Mouse (Mus musculus) midbrain, postnatal 0 days (tissue): ENCODE measurements at regions not wholly inside any gene's neighbourhood (a gene's known extent, or its start where the extent isn't known, plus 50 kb on each side); places are given as distances from the start of the nearest gene placed in this dataset.

ENCODE experiments used
- ATAC-seq: fragments of 200-750 bp; cut with Nextera tagmentation; 2 replicates; pipeline ENCODE4 v1.8.0; 2017; ENCODE audit warnings: moderate number of reproducible peaks, mild to moderate bottlenecking, moderate TSS enrichment, moderate library complexity; ENCODE audit not compliant: low FRiP score
- DNase-seq: peaks from one replicate; pipeline ENCODE4 v3.0.0-alpha.2; 2015; ENCODE audit warnings: low spot score
- H3K27ac ChIP-seq: fragments of 300-500 bp; sonication (generic); 2 replicates; pipeline ENCODE4 v1.5.1; 2014; ENCODE audit warnings: low read depth, mild to moderate bottlenecking, low read length, mixed read lengths
- H3K27me3 ChIP-seq: fragments of 300-500 bp; sonication (generic); 2 replicates; pipeline ENCODE4 v1.6.1; 2014; ENCODE audit warnings: low read length, control low read depth, mixed read lengths; ENCODE audit not compliant: insufficient read depth
- H3K36me3 ChIP-seq: fragments of 300-500 bp; sonication (generic); 2 replicates; pipeline ENCODE4 v1.6.1; 2014; ENCODE audit warnings: low read length, control low read depth, mixed read lengths; ENCODE audit not compliant: insufficient read depth
- H3K4me1 ChIP-seq: fragments of 300-500 bp; sonication (generic); 2 replicates; pipeline ENCODE4 v1.6.1; 2014; ENCODE audit warnings: mild to moderate bottlenecking, control low read depth, antibody characterized with exemption, low read length, mixed read lengths; ENCODE audit not compliant: insufficient read depth
- H3K4me2 ChIP-seq: fragments of 300-500 bp; sonication (generic); 2 replicates; pipeline ENCODE4 v1.6.1; 2014; ENCODE audit warnings: low read depth, mild to moderate bottlenecking, low read length, mixed read lengths; ENCODE audit not compliant: poor library complexity, severe bottlenecking
- H3K4me3 ChIP-seq: fragments of 300-500 bp; sonication (generic); 2 replicates; pipeline ENCODE4 v1.5.1; 2014; ENCODE audit warnings: low read depth, mild to moderate bottlenecking, low read length, moderate library complexity
- H3K9ac ChIP-seq: fragments of 300-500 bp; sonication (generic); replicated peaks from 2 replicates; pipeline ENCODE4 v1.6.1; 2014; ENCODE audit warnings: mild to moderate bottlenecking, low read length, moderate library complexity, mixed read lengths; ENCODE audit not compliant: poor library complexity, severe bottlenecking
- H3K9me3 ChIP-seq: fragments of 300-500 bp; sonication (generic); 2 replicates; pipeline ENCODE4 v1.6.1; 2016; ENCODE audit warnings: low read length, control low read depth
- CTCF ChIP-seq: IDR thresholded peaks from 2 replicates; pipeline ENCODE4 v1.5.1; 2016; ENCODE audit warnings: antibody characterized with exemption, mild to moderate bottlenecking
- WGBS: fragments of 180-500 bp; shearing (Covaris S2); extraction: QIAGEN DNeasy Blood & Tissue Kit; methylation state at CpG from one replicate; pipeline ENCODE4 v1.1.7; 2014; 5-methylcytosine and 5-hydroxymethylcytosine counted together

GRCm38 (mm10) chr4:89510593-89510992 lies 168.6 kb upstream of the Dmrta1 start:
- H3K4me3 ChIP-seq, result no peak overlapping the region
- no peaks in the 10 kb centered on the region for H3K36me3 ChIP-seq
- H3K4me2 ChIP-seq, result no peak overlapping the region
- H3K4me1 ChIP-seq, result no peaks in the 10 kb centered on the region
- H3K27ac ChIP-seq, result no peak overlapping the region
- no peaks in the 10 kb centered on the region for H3K27me3 ChIP-seq
- no peak for DNase-seq
- no peaks in the 10 kb centered on the region for H3K9me3 ChIP-seq
- H3K9ac ChIP-seq, result no peak overlapping the region
- WGBS, result 92% methylated on average over 5 of the region's 5 CpGs
- no peak for ATAC-seq
- no peak for TF ChIP-seq CTCF

- Histone ChIP-seq H3K27me3 (no peaks in the 10 kb centered on the region), H3K4me3 (no peak overlapping the region), H3K4me2 (no peak overlapping the region), H3K9me3 (no peaks in the 10 kb centered on the region), H3K36me3 (no peaks in the 10 kb centered on the region), H3K4me1 (no peaks in the 10 kb centered on the region), H3K27ac (no peak overlapping the region), H3K9ac (no peak overlapping the region)
- ATAC-seq (no peak), DNase-seq (no peak)
- TF ChIP-seq CTCF, result no peak
- 86% methylated on average over 13 of the region's 13 CpGs for WGBS
Observed at GRCm38 (mm10) chr4:89509655-89510391, 169.4 kb upstream of the Dmrta1 start.

- TF ChIP-seq CTCF, result no peak
- WGBS, result 39% methylated on average over 6 of the region's 6 CpGs
- H3K9ac ChIP-seq, result no peak overlapping the region
- ATAC-seq, result no peak
- H3K9me3 ChIP-seq, result no peaks in the 10 kb centered on the region
- no peaks in the 10 kb centered on the region for H3K27me3 ChIP-seq
- H3K4me1 ChIP-seq, result no peaks in the 10 kb centered on the region
- H3K4me3 ChIP-seq, result no peak overlapping the region
- no peak for DNase-seq
- no peak overlapping the region for H3K4me2 ChIP-seq
- H3K27ac ChIP-seq, result no peak overlapping the region
- H3K36me3 ChIP-seq, result no peaks in the 10 kb centered on the region
Observed at GRCm38 (mm10) chr4:89508103-89508763, 171.0 kb upstream of the Dmrta1 start.

- no peak for ATAC-seq
- 12% methylated on average over 6 of the region's 6 CpGs for WGBS
- no peaks in the 10 kb centered on the region for H3K4me1 ChIP-seq
- H3K36me3 ChIP-seq, result no peaks in the 10 kb centered on the region
- no peak for TF ChIP-seq CTCF
- no peaks in the 10 kb centered on the region for H3K9me3 ChIP-seq
- no peak for DNase-seq
- H3K27me3 ChIP-seq, result no peaks in the 10 kb centered on the region
- no peak overlapping the region for H3K4me3 ChIP-seq
- no peak overlapping the region for H3K4me2 ChIP-seq
- H3K9ac ChIP-seq, result no peak overlapping the region
- H3K27ac ChIP-seq, result no peak overlapping the region
Observed at GRCm38 (mm10) chr4:89505368-89505819, 173.8 kb upstream of the Dmrta1 start.

GRCm38 (mm10) chr4:89500232-89500631 lies 179.0 kb upstream of the Dmrta1 start:
- Histone ChIP-seq H3K9ac (no peak overlapping the region), H3K36me3 (no peaks in the 10 kb centered on the region), H3K27ac (no peak overlapping the region), H3K4me2 (no peak overlapping the region), H3K4me3 (no peak overlapping the region), H3K9me3 (no peaks in the 10 kb centered on the region), H3K4me1 (no peaks in the 10 kb centered on the region), H3K27me3 (no peaks in the 10 kb centered on the region)
- DNase-seq (no peak), ATAC-seq (no peak)
- 79% methylated on average over 4 of the region's 4 CpGs for WGBS
- no peak for TF ChIP-seq CTCF

DNA sequence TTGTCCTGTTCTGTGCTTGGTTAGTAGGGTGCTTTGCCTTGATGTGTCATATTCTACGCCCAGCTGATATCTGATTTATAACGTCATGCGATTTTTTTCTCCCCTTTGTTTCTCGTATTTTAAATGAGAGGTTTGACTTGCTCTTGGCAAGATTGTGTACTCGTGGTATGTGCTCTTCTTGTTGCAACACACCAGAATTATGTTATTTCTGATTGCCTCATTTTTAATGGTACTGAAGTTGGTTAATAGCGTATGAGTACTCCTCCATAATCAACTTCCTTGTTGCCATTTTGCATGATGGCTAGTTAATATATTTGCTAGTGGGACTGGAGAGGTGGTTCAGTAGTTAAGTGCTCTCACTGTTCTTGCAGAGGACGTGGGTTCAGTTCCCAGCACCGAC lies 180.1 kb upstream of the Cdkn2b start:
- Histone ChIP-seq H3K9me3 (no peaks in the 10 kb centered on the region), H3K27ac (no peak overlapping the region), H3K9ac (no peak overlapping the region), H3K4me3 (no peak overlapping the region), H3K4me1 (no peaks in the 10 kb centered on the region), H3K4me2 (no peak overlapping the region), H3K27me3 (no peaks in the 10 kb centered on the region), H3K36me3 (no peaks in the 10 kb centered on the region)
- 89% methylated on average over 8 of the region's 8 CpGs for WGBS
- ATAC-seq, result no peak
- no peak for DNase-seq
- TF ChIP-seq CTCF, result no peak
